In the genomic region with DNA sequence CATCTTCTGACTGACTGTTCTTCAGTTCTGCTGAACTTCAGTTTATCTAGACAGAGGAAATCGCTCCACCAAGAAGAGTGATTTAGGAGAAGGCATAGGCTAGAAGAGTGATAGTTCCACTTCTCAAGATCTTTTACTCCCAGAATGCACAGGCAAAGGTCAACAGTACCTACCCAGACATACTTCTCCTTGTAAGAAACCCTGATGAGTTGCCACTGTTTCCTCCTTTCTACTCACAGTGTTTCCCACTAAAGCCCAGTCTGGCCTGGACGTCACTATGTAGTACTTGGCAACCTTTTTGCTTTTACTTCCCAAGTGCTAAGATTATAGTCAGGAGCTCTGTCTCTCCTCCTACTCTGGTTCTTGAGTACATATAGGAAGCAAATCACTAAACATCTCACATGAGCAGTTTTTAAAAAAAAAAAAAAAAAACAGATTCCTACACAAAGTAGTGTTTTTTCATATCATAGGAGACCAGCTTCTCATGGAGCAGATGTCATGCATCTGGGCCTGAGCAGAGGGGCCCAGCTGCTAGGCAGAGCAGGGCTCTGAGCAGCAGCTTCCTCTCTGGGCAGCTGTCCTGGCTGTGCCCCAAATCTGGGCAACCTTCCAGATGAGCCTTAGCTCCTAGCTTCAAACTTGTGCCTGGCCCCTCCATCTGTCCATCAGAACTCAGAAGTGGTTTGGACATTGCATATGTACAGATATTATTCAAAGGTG, we compare ENCODE assay signal across 9 mouse cellular contexts. TPM values are rescaled to one million over a fixed set of nuclear protein-coding genes. Genes with fewer than 3 reads are reported as not detected.
DNase-seq lines count a peak whose midpoint lies in the region; ATAC-seq and TF ChIP-seq lines count a peak whose summit lies in the region.
"Had no signal": no experiment of that assay in that cellular context is flagged by ENCODE, and none has a peak within 500 bp of the region (broad histone marks: within the 10 kb centered on the region; RNA-seq: fewer than 3 reads in every experiment).

No protein-coding gene starts in this region.

- WGBS in liver, embryonic 11.5 days: 59% methylated on average over 2 of the region's 2 CpGs

- no peak overlapping the region for H3K4me3 ChIP-seq in liver, embryonic 11.5 days (ENCODE audit: low read depth, low read length)
- H3K4me3 ChIP-seq in gastrocnemius, adult 2 months: no peak overlapping the region

- DNase-seq in adrenal gland, adult 2 months: peak; percentile 8
- no peak for DNase-seq in adrenal gland, adult 8-10 months
- DNase-seq in liver, embryonic 11.5 days (ENCODE audit: low spot score): no peak
- no peak for DNase-seq in liver
- peak; percentile 57 for DNase-seq in gastrocnemius, adult 2 months
- DNase-seq in layer of hippocampus, adult 11-12 months (ENCODE audit: low spot score): no peak
- no peak for DNase-seq in layer of hippocampus, adult 18-20 months (ENCODE audit: low spot score in 2 of 2)

- H3K9me3 ChIP-seq in liver, embryonic 11.5 days (ENCODE audit: control insufficient read depth, low read length): no peaks in the 10 kb centered on the region

- H3K4me2 ChIP-seq in liver, embryonic 11.5 days: no peak overlapping the region

- ATAC-seq in liver, embryonic 11.5 days (replicated peaks; ENCODE audit: low FRiP score): peak; percentile 63
- ATAC-seq in megakaryocyte progenitor cell, adult 5-6 weeks (replicated peaks; ENCODE audit: poor library complexity): peak; percentile 59

- TF ChIP-seq CTCF in gastrocnemius, adult 2 months (IDR thresholded peaks at IDR 0.05): no peak

- no peaks in the 10 kb centered on the region for H3K4me1 ChIP-seq in liver, embryonic 11.5 days (replicated peaks; ENCODE audit: control insufficient read depth, insufficient read depth, low read length)

- intact Hi-C loops in gastrocnemius, adult 2 months (cut with DNase I): no loop called here

- H3K27me3 ChIP-seq in liver, embryonic 11.5 days (replicated peaks; ENCODE audit: control insufficient read depth, insufficient read depth, low read length): no peaks in the 10 kb centered on the region

- H3K36me3 ChIP-seq in liver, embryonic 11.5 days (ENCODE audit: control insufficient read depth, insufficient read depth, low read length): no peaks in the 10 kb centered on the region

- H3K27ac ChIP-seq in liver, embryonic 11.5 days (ENCODE audit: low read depth, low read length): no peak overlapping the region
- H3K27ac ChIP-seq in gastrocnemius, adult 2 months: no peak overlapping the region

- H3K9ac ChIP-seq in liver, embryonic 11.5 days (ENCODE audit: low read depth, low read length): no peak overlapping the region

RNA-seq across cellular contexts. Expression of gene Tespa1, which starts 8.4 kb away (rescaled TPM):
- under 1 TPM; 0.35 to 0.90 TPM for total RNA-seq in adrenal gland, adult 2 months (2021)
- polyA plus RNA-seq in adrenal gland, adult 2 months (2012; rRNA removed): 0.09 TPM in 1 of 2 replicates, not detected in the other
- total RNA-seq in adrenal gland, adult 8-10 months (2022): under 1 TPM in 3 of 4 experiments, not detected in 1; 0.46 to 0.91 (median 0.80) TPM
- polyA plus RNA-seq in liver, embryonic 11.5 days (2014; fragmentation: Nextera tagmentation; extraction: Ambion mirVana): 3.3 and 4.4 TPM in 2 replicates
- total RNA-seq in gastrocnemius, adult 2 months (2021): under 1 TPM; 0.28 to 0.59 TPM
- total RNA-seq in megakaryocyte progenitor cell, adult 5-6 weeks (2015): 30.7 and 51.7 TPM in 2 replicates
- 35.8 and 50.3 TPM in 2 replicates for total RNA-seq in megakaryocyte progenitor cell, adult 5-6 weeks (2017)
- 1 to 10 TPM in 1 of 2 experiments, under 1 TPM in 1; 0.92 to 1.3 TPM for total RNA-seq in layer of hippocampus, adult 18-20 months (2021)
- polyA plus RNA-seq: C2C12 had no signal

RNA-seq across cellular contexts. Expression of gene Neurod4, which starts 34.2 kb away (rescaled TPM):
- total RNA-seq in adrenal gland, adult 2 months (2021): 1 to 10 TPM in 1 of 2 experiments, under 1 TPM in 1; 0.61 to 1.1 TPM
- polyA plus RNA-seq in adrenal gland, adult 2 months (2012; rRNA removed): 0.08 TPM in 1 of 2 replicates, not detected in the other
- 1 to 10 TPM in 3 of 4 experiments, under 1 TPM in 1; 0.45 to 2.2 (median 1.4) TPM for total RNA-seq in adrenal gland, adult 8-10 months (2022)
- not detected in 2 replicates for polyA plus RNA-seq in liver, embryonic 11.5 days (2014; fragmentation: Nextera tagmentation; extraction: Ambion mirVana)
- not detected for total RNA-seq in gastrocnemius, adult 2 months (2021)
- not detected in 2 replicates for total RNA-seq in megakaryocyte progenitor cell, adult 5-6 weeks (2015)
- not detected in 2 replicates for total RNA-seq in megakaryocyte progenitor cell, adult 5-6 weeks (2017)
- total RNA-seq in layer of hippocampus, adult 18-20 months (2021): under 1 TPM in 1 of 2 experiments, not detected in 1; 0.10 TPM
- polyA plus RNA-seq: C2C12 had no signal

Comparison
In these comparisons a context has a peak if more than half of its experiments do, and no peak if none do; other contexts are left out.
1. DNase-seq: peak in adrenal gland, adult 2 months (single experiment) and gastrocnemius, adult 2 months (single experiment); none in adrenal gland, adult 8-10 months (single experiment), liver, embryonic 11.5 days (single experiment), liver (single experiment), layer of hippocampus, adult 11-12 months (single experiment) and layer of hippocampus, adult 18-20 months (0 of 2).
2. RNA of gene Tespa1, which starts 8.4 kb away (total RNA-seq): 30.7 to 51.7 TPM in megakaryocyte progenitor cell, adult 5-6 weeks; 0.92 to 1.3 TPM in layer of hippocampus, adult 18-20 months, 0.35 to 0.90 TPM in adrenal gland, adult 2 months, 0.46 to 0.91 TPM in adrenal gland, adult 8-10 months and 0.28 to 0.59 TPM in gastrocnemius, adult 2 months; every median in the first group is over 10 times any median in the second.